Mouse (Mus musculus): ENCODE results near the gene Cant1.

DNA sequence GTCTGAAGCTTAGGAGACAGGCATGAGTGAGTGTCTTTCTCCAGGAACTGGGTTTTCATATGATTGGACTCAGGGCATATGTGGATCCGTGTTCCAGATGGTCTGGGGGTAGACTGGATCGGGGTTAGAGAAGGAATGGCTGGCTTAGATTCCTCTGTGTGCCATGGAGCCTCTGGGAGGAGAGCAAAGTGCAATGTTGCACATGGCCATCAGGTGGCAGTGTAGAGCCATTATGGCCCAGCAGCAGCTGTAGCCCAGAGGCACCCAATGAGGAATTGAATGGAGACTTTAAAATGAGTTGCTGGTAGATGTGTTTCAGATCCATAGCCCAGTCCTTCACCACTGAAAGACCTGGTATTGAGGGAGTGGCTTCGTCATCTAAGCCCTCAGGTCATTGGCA is 27.0 kb upstream of the Cant1 start:
- TF ChIP-seq CTCF (IDR thresholded peaks at IDR 0.05; ENCODE audit: insufficient read depth, low read length) (peak; percentile 99), POLR2A (IDR thresholded peaks at IDR 0.05; ENCODE audit: borderline replicate concordance, extremely low read depth, low read depth, low read length) (no peak)
